Mouse (Mus musculus): ENCODE measurements around the gene Pp2d1.

The Pp2d1 gene

GRCm38 (mm10) chr17:53479604-53480041 is 59.6 kb downstream of the Pp2d1 start:
- DNase-seq (ENCODE audit: low spot score in 2 of 2): peak; percentile 23 to 54

- DNase-seq (ENCODE audit: low spot score in 2 of 2): peak; percentile 99
Observed at GRCm38 (mm10) chr17:53478858-53479603, 60.2 kb downstream of the Pp2d1 start, which contains the start of gene Rab5a. Gene Rab5a, plus strand, starts transcription at chr17:53479234.

GRCm38 (mm10) chr17:53478066-53478857 is 61.0 kb downstream of the Pp2d1 start:
- no peak for DNase-seq (ENCODE audit: low spot score in 2 of 2)

- DNase-seq (ENCODE audit: low spot score in 2 of 2): no peak
Observed at GRCm38 (mm10) chr17:53468697-53469096, 70.6 kb downstream of the Pp2d1 start.

- no peak for DNase-seq (ENCODE audit: low spot score in 2 of 2)
Observed at GRCm38 (mm10) chr17:53465569-53465968, 73.7 kb downstream of the Pp2d1 start.

GRCm38 (mm10) chr17:53463496-53463840 is 75.8 kb downstream of the Pp2d1 start:
- DNase-seq (ENCODE audit: low spot score in 2 of 2): no peak

DNA sequence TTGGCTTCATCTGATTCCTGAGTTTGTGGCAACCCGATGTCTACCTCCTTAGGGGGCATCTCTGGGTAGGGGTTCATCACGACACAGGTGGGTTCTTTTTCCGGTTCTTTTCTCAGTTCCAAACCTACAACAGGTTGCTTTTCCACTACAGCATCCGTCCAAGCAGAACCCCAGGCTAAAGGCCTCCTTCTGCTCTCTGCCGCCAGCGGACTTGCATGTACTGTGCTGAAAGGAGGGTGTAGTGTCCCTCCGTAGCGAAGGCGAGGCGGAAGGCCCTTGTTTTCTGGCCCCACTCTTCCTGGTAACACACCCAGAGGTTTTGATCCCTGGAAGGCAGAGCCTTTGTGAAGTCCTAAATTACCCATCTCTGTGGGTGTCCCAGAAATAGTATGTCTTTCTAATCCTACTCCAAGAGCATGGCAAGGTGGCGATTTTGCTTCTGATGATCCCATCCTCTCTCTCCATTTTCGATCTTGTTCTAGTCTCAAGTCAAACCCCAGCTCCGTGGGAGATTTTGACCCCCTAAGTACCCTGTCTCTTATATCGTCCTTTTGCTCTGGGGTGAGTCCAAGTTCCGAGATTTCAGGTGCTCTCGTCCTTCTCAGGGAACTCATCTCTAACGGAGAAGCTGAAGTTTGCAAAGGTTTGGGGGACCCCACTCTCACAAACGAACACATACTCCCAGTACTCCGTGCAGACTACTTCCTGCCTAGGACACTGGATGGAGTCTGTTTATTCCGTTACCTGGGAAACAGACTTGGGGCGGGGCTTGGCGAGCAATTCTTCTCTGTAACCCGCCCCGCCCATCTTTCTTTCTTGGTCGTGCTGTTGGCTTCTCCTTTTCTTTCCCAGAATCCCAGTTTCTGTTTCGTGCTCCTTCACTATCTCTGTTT is 76.4 kb downstream of the Pp2d1 start, which contains the start of gene Efhb:
Efhb (minus strand) TSS at position 719 of the 893 bp plus-strand sequence.
- DNase-seq (ENCODE audit: low spot score in 2 of 2): peak in 1 of 2 experiments; percentile 58

All from left cerebral cortex, adult 9 months (tissue).